Mouse (Mus musculus): ENCODE measurements around the gene Glod4.

Gene Glod4

DNA sequence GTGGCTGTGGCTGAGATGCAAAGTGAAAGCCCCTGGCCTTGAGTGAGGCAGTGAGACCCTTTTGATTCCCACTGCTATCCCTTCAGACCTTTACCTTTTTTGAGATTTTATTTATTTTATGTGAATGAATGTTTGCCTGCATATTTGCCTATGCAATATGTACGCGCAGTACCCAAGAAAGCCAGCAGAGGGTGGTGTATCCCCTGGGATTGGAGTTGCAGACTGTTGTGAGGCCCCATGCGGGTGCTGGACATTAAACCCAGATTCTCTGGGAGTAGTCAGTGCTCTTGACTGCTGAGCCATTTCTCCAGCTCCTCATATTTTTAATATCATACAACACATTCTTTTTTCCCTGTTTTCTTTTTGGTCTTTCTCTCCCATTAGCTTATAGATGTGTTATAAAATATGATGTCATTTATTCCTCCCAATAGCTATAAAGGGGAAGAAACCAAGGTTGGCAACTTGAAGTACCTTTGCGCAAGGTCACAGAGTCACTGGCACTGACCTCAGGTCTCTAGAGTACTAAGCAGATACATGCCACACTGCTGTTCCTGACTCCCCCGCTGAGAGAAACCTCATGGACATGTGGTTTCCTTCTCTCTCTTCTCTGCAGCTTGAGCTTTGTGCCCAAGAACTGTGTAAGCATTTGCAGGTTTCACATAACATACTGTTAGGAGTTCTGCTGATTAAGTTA, 157.5 kb downstream of the Glod4 start:
- DNase-seq (ENCODE audit: low spot score in 2 of 2) = peak; percentile 63 to 88

DNA sequence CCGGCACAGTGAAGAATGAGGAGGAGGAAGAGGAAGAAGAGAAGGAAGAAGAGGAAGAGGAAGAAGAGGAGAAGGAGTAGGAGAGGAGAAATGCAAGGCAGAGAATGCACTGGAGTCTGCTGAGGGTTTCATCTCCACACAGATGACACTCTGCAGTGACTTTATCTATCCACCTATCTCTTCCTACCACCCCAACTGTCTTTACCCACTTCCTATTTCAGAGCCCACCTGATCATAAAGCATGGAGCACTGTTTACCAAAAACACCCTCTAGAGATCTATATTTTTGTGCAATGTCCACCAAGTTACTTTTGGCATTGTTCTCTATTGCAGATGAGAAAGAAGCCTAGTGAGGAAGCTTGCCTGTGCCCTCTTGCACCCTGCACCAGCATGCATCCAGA, 158.6 kb downstream of the Glod4 start:
- no peak for DNase-seq (ENCODE audit: low spot score in 2 of 2)

DNA sequence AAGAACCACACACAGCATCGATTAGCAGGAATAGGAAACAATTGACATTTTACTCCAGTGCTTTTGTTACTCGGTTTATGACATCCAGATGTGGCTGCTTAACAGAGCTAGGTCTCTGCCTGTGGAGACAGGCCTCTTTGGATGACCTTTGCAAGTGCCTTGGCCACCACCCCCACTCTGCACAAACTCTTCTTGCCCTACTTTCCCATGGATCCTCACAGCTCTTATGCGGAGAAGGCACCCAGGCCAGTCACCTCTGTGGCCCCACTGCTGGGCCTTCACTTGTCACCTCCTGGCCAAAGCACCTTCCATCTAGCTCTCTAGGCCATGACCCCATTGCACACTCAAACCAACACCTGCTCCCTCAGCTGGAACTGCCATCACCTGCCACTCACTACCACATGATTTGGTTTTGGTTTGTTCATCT, 159.6 kb downstream of the Glod4 start:
- no peak for DNase-seq (ENCODE audit: low spot score in 2 of 2)

DNA sequence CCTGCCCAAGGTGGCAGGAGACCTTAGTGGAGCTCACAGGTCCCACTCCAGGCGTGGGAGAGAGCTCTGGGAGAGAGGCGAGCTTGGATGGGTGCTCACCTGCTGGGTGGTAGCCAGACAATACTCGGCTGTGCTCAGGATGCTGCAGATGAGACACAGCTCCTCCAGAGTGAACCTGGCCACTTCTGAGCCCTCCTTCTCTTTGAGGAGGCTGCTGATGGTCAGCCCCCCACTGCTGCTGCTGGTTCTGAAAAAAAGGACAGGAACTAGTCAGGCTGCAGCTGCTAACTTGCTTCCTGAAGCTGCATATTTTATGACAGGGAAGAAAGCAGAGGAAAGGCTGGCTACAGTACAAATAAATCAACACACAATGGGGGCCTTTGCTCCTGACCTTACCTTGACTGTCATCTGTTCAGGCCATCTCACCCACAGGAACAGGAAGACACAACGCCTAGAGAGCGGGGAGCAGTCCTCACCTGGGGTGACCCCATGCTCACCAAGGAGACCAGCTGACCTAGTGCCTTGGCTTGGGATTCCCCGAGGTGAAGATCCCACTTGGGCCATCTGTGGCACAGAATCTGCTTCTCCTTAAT, 162.4 kb downstream of the Glod4 start:
- DNase-seq (ENCODE audit: low spot score in 2 of 2) = no peak

DNA sequence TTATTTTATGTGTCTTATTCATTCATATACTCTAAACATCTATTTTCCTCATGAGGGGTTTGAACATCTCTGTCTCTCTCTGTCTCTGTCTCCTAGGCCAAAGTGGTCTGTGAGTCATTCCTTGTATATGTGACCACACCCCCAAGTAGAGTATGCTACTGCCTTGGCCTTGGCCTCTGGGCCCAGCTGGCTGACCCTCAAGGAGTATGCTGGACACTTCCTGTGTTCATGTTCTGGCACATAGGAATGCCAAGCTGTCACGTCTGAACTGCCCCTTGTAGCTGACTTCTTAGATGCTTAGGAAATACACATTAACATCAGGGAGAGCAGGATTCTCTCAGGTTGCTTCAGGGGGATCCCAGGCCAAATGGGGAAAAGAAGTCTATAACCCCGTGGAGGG, 163.2 kb downstream of the Glod4 start:
- no peak for DNase-seq (ENCODE audit: low spot score in 2 of 2)

DNA sequence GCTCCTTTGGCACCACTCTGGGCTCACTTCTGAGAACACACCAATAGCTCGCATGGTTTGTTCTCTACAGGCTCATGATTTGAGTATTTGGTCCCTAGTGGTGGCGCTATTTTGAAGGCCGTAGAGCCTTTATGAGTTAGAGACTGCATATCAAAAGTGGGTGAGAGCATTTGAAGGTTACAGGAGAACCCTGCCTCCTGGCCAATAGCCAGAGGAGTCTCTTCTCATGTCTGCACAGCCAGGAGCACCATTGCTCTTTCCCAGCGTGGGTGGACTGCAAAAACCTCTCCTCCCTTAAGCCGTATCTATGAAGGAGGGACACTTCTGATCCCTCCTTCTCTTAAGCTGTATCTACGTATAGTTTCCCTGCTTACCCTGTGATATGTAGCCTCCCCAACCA, 166.2 kb downstream of the Glod4 start:
- DNase-seq (ENCODE audit: low spot score in 2 of 2) = no peak

DNA sequence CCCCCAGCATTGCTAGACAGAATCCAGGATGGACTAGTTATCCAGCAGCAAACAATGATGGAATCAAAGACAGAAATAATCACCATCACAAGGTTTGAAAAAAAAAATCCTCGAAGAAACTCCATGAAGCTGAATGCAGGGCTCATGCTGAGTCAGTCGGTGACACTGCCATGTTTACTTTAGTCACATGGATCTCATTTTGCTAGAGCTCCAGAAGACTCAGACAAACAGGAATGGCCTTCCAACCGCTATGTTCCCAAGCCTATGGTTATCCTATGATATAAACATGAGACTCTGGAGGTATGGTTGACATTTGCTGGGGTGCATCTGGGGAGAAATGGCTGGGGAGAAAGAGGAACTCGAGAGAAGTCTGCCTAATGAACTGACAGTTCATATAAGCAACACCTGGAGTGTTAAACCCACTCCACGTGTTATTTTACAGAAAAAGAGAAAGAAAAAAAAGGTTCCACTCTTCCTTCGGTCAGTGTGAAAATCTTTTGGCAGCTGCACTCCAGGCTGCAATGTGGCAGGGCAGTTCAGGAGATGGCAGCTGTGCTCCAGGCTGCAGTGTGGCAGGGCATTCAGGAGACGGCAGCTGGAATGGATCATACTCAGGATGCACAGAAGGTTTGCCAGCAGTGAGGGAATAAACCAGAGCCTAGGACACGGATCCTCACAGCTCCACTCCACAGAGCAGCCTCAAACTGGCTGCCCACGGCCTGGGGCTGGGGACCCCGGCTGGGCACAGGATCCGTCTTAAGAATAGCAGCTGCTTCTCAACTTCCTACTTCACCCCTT, 169.0 kb downstream of the Glod4 start:
- no peak for DNase-seq (ENCODE audit: low spot score in 2 of 2)

Measured in spleen, postnatal 4 days (tissue).